Mouse (Mus musculus): ENCODE data around the gene Pus3. TPM values are rescaled to one million over a fixed set of nuclear protein-coding genes. Genes with fewer than 3 reads are reported as not detected.
A peak's percentile ranks its signal among the peaks of the same experiment; 100 is the strongest.

Pus3 gene
- total RNA-seq, 1 experiment from 2014 or later: 25.6 TPM

GRCm38 (mm10) chr9:35543099-35543860, 15.1 kb upstream of the Pus3 start:
- ATAC-seq (ENCODE audit: extremely low read depth, insufficient number of reproducible peaks, low FRiP score, poor library complexity, severe bottlenecking): no peak

- no peak for ATAC-seq (ENCODE audit: extremely low read depth, insufficient number of reproducible peaks, low FRiP score, poor library complexity, severe bottlenecking)
These were observed 13.7 kb upstream of the Pus3 start for GRCm38 (mm10) chr9:35544666-35545065.

- ATAC-seq (ENCODE audit: extremely low read depth, insufficient number of reproducible peaks, low FRiP score, poor library complexity, severe bottlenecking): no peak
These were observed 12.7 kb upstream of the Pus3 start for GRCm38 (mm10) chr9:35545704-35546103.

GRCm38 (mm10) chr9:35546745-35547144, 11.7 kb upstream of the Pus3 start:
- peak; percentile 94 for ATAC-seq (ENCODE audit: extremely low read depth, insufficient number of reproducible peaks, low FRiP score, poor library complexity, severe bottlenecking)

GRCm38 (mm10) chr9:35548455-35548854, 9.9 kb upstream of the Pus3 start:
- ATAC-seq (ENCODE audit: extremely low read depth, insufficient number of reproducible peaks, low FRiP score, poor library complexity, severe bottlenecking): no peak

GRCm38 (mm10) chr9:35556494-35557102, 1.8 kb upstream of the Pus3 start:
- ATAC-seq (ENCODE audit: extremely low read depth, insufficient number of reproducible peaks, low FRiP score, poor library complexity, severe bottlenecking): no peak

GRCm38 (mm10) chr9:35559009-35559890, 855 bp downstream of the Pus3 start:
- peak; percentile 96 for ATAC-seq (ENCODE audit: extremely low read depth, insufficient number of reproducible peaks, low FRiP score, poor library complexity, severe bottlenecking)

DNA sequence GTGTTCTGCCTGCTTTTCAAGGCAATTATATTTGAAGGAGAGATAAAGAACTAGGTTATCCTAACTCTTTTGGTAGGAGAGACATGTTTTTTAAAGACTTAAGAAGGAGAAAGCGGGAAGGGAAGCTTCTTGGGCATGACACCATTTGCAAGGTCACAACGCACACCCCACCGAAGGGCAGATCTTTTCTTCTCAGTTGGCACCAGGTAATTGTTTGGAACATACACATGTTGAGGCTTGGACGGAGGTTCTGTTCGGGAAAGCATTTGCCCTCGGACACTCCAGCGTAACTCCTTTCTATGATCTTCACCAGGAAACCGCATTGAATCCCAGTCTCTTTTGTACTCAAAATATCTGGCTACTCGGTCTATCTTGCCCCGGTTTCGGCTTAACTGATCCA, 2.7 kb downstream of the Pus3 start:
- no peak for ATAC-seq (ENCODE audit: extremely low read depth, insufficient number of reproducible peaks, low FRiP score, poor library complexity, severe bottlenecking)

DNA sequence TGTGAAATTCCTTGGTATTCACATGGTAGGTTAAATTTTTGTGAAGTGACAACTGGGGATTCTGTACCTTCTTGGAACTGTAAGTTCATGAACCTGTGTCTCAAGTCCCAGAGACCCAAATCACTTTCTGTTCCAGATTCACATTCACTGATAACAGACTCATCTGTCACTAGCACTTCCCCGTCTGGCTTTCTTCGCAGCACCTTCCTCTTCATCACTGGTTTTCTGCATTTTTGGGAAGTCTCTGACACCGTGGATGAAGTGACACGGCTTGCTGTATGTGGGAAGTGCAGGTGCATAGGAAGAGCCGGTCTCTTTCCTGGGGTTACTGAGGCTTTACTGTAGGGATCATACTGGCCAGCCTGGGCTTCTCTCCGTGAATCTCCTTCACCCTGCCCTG, 3.2 kb downstream of the Pus3 start:
- no peak for ATAC-seq (ENCODE audit: extremely low read depth, insufficient number of reproducible peaks, low FRiP score, poor library complexity, severe bottlenecking)

GRCm38 (mm10) chr9:35564536-35565240, 6.3 kb downstream of the Pus3 start:
- no peak for ATAC-seq (ENCODE audit: extremely low read depth, insufficient number of reproducible peaks, low FRiP score, poor library complexity, severe bottlenecking)

GRCm38 (mm10) chr9:35567995-35568394, 9.6 kb downstream of the Pus3 start:
- ATAC-seq (ENCODE audit: extremely low read depth, insufficient number of reproducible peaks, low FRiP score, poor library complexity, severe bottlenecking): no peak

DNA sequence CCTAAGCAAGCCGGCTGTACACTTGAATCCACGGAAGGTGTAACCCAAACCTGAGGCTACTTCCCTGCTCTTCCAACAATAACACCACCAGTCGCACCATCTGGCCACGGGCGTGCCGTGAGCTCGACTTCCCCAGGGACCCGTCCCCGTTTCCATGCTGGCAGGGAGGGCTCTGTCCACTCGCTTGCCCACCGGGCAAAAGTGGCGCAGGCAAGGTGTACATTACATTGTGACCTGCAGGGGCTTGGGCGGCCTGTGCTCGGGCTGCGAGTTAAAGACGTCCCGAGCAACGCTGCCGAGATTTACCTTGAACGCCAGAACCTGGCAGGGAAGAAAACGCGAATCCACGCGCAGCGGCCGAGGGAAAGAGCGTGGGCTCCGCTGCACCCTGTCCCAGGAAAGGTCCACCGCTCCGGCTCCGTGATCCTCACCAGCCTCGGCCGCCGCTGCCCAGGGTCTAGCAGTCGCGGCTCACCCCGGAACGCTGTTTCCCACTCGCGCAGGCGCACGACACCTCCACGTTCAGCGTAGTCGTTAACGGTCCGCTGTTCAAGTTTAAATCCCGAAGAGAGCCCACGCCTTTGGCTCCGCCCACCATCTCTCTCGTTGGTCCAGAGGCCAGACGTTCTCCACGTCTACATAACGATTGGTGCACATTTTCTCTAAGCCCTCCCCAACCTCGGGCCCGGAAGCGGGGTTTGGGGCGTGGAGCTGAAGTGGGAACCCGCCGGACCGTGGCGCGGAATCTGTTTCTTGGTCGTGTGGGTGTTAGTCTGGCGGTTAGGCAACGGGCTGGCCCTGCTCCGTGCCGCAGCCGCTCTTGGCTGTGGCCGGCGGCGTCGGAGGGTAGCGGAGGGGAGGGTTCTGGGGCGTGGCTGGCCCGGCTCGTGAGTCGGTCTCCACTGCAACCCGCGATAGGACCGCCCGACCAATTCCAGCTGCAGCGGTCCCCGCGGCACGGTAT, 11.5 kb downstream of the Pus3 start, which contains the start of the genes Pate2 and Hyls1:
TSS of gene Pate2 (plus strand) at position 714 of the 964 bp plus-strand sequence.
TSS of gene Hyls1 (minus strand) at position 828 of the 964 bp plus-strand sequence.
- ATAC-seq (ENCODE audit: extremely low read depth, insufficient number of reproducible peaks, low FRiP score, poor library complexity, severe bottlenecking): peak; percentile 98

DNA sequence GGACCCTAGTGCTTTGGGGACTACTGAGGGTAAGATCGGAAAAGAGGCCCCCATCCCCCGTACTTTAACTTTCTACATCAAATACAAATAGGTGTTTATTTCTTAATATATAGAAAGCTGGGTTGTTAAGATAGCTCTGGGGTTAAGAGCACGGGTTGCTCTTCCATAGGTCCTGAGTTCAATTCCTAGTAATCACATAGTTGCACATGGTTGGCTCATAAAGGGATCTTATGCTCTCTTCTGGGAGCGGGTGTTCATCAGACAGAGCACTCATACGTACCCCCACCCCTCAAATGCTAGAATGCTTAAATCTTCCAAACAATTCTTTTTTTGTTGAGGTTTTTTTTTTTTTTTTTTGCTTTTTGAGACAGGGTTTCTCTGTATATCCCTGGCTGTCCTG, 12.3 kb downstream of the Pus3 start:
- no peak for ATAC-seq (ENCODE audit: extremely low read depth, insufficient number of reproducible peaks, low FRiP score, poor library complexity, severe bottlenecking)

GRCm38 (mm10) chr9:35574416-35574815, 16.0 kb downstream of the Pus3 start:
- ATAC-seq (ENCODE audit: extremely low read depth, insufficient number of reproducible peaks, low FRiP score, poor library complexity, severe bottlenecking): no peak

GRCm38 (mm10) chr9:35587674-35588073, 29.3 kb downstream of the Pus3 start:
- no peak for ATAC-seq (ENCODE audit: extremely low read depth, insufficient number of reproducible peaks, low FRiP score, poor library complexity, severe bottlenecking)

GRCm38 (mm10) chr9:35592903-35593302, 34.5 kb downstream of the Pus3 start:
- no peak for ATAC-seq (ENCODE audit: extremely low read depth, insufficient number of reproducible peaks, low FRiP score, poor library complexity, severe bottlenecking)

- ATAC-seq (ENCODE audit: extremely low read depth, insufficient number of reproducible peaks, low FRiP score, poor library complexity, severe bottlenecking): no peak
These were observed 49.4 kb downstream of the Pus3 start for GRCm38 (mm10) chr9:35607647-35608405.
